10 mouse cellular contexts compared by ENCODE assay signal in genomic region chr4:119127229-119127628, GRCm38 (mm10). TPM values are rescaled to one million over a fixed set of nuclear protein-coding genes. Genes with fewer than 3 reads are reported as not detected.
DNase-seq lines count a peak whose midpoint lies in the region; ATAC-seq lines count a peak whose summit lies in the region.
"Had no signal": no experiment of that assay in that cellular context is flagged by ENCODE, and none has a peak within 500 bp of the region (broad histone marks: within the 10 kb centered on the region; RNA-seq: fewer than 3 reads in every experiment).

No protein-coding gene starts in this region.

- H3K4me2 ChIP-seq in forebrain, embryonic 15.5 days (replicated peaks) = no peak overlapping the region

- no peak overlapping the region for H3K9ac ChIP-seq in forebrain, embryonic 15.5 days (replicated peaks)

- H3K27ac ChIP-seq in forebrain, embryonic 15.5 days (replicated peaks) = no peak overlapping the region
- H3K27ac ChIP-seq: midbrain, embryonic 10.5 days had no signal

- ATAC-seq in CD4-positive, CD25-positive, alpha-beta regulatory T cell, adult 4 months = peak; percentile 89
- no peak for ATAC-seq in frontal cortex, adult (ENCODE audit: low TSS enrichment)
- ATAC-seq in forebrain, embryonic 15.5 days (replicated peaks) = no peak

- H3K27me3 ChIP-seq in forebrain, embryonic 15.5 days = no peaks in the 10 kb centered on the region

- H3K4me1 ChIP-seq in forebrain, embryonic 15.5 days = no peaks in the 10 kb centered on the region

- no peaks in the 10 kb centered on the region for H3K36me3 ChIP-seq in forebrain, embryonic 15.5 days

- WGBS in forebrain, embryonic 15.5 days = 81% methylated on average over 6 of the region's 6 CpGs

- no peak overlapping the region for H3K4me3 ChIP-seq in forebrain, embryonic 15.5 days
- H3K4me3 ChIP-seq: midbrain, embryonic 10.5 days had no signal

- DNase-seq in 416B (ENCODE audit: low read depth) (peak; percentile 86), liver (peak; percentile 45)
- DNase-seq in monocyte, adult 2 months (ENCODE audit: low read depth in 1 of 2, low spot score in 2 of 2) = peak; percentile 63 to 67
- DNase-seq in embryo, embryonic 10 days (ENCODE audit: low spot score) = no peak
- no peak for DNase-seq in kidney, adult 8-10 months
- DNase-seq: gastrocnemius, postnatal 25 days had no signal

- H3K9me3 ChIP-seq in forebrain, embryonic 15.5 days = no peaks in the 10 kb centered on the region
- H3K9me3 ChIP-seq: midbrain, embryonic 10.5 days had no signal

RNA-seq across cellular contexts. Expression of gene Slc2a1, which starts 18.7 kb away (rescaled TPM):
- 10 to 100 TPM; 33.8 to 49.9 TPM for polyA plus RNA-seq in CD4-positive, CD25-positive, alpha-beta regulatory T cell, adult 4 months (2017; shearing (Covaris generic))
- 89.5 and 89.7 TPM in 2 replicates for polyA plus RNA-seq in forebrain, embryonic 15.5 days (2015; fragmentation: Nextera tagmentation; extraction: Ambion mirVana)

RNA-seq across cellular contexts. Expression of gene Zfp691, which starts 46.8 kb away (rescaled TPM):
- polyA plus RNA-seq in CD4-positive, CD25-positive, alpha-beta regulatory T cell, adult 4 months (2017; shearing (Covaris generic)) = 1 to 10 TPM; 3.5 to 4.8 TPM
- 5.0 and 5.4 TPM in 2 replicates for polyA plus RNA-seq in forebrain, embryonic 15.5 days (2015; fragmentation: Nextera tagmentation; extraction: Ambion mirVana)

Comparison
In these comparisons a context has a peak if more than half of its experiments do, and no peak if none do; other contexts are left out.
1. DNase-seq: peak in 416B (single experiment), liver (single experiment) and monocyte, adult 2 months (2 of 2); none in embryo, embryonic 10 days (single experiment) and kidney, adult 8-10 months (0 of 2).